Mouse (Mus musculus): ENCODE measurements around the gene Tada2a.

DNA sequence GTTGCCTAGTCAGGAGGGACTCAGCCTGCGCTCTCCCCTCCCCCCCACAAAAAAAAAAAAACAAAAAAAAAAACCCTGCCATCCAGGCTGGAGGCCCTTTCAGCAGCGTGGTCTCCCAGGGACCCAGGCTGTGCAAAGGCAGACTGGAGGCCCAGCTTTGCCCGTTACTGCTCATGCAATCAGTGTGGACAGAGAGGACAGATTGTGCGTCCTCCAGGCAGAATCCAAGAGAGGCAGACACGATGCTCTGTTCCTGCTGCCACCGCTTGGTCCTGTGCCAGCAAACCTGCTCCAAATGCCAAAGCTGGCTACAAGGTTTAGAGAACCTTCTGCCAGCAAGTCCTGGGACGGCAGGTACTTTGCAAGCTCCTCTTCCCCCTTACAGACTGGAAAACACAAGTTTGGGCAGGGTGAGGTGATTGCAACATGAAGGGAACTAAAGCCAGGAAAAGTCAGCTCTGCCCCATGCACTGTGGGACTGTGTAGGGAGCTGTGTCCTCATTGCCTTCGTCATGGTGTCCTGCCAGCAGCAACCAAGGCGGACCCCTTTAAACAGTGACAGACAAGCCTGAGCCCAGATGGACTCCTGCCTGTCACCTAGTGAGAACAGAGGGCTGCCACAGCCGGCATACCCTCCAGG is 75.8 kb downstream of the Tada2a start:
- TF ChIP-seq CTCF (IDR thresholded peaks at IDR 0.05; ENCODE audit: low read depth): no peak
- no peak for TF ChIP-seq EP300 (IDR thresholded peaks at IDR 0.05; ENCODE audit: low read depth)

Measured in heart, postnatal 0 days (tissue).